Mouse (Mus musculus) hindbrain, embryonic 16.5 days (tissue): ENCODE measurements around the gene Eid1. TPM values are rescaled to one million over a fixed set of nuclear protein-coding genes. Genes with fewer than 3 reads are reported as not detected.

Source experiments
- ATAC-seq: fragments of 200-750 bp; cut with Nextera tagmentation; 2 replicates; pipeline ENCODE4 v1.8.0; 2017; ENCODE audit warnings: moderate TSS enrichment, moderate library complexity
- H3K27ac ChIP-seq: fragments of 300-500 bp; sonication (generic); 2 replicates; pipeline ENCODE4 v1.5.1; 2014; ENCODE audit warnings: low read depth, mild to moderate bottlenecking, control low read depth, low read length, moderate library complexity
- H3K27me3 ChIP-seq: fragments of 300-500 bp; sonication (generic); replicated peaks from 2 replicates; pipeline ENCODE4 v1.6.1; 2014; ENCODE audit warnings: low read length; ENCODE audit not compliant: control insufficient read depth, insufficient read depth
- H3K36me3 ChIP-seq: fragments of 300-500 bp; sonication (generic); 2 replicates; pipeline ENCODE4 v1.6.1; 2014; ENCODE audit warnings: mild to moderate bottlenecking, low read length, moderate library complexity, mixed read lengths; ENCODE audit not compliant: control insufficient read depth, insufficient read depth
- H3K4me1 ChIP-seq: fragments of 300-500 bp; sonication (generic); 2 replicates; pipeline ENCODE4 v1.6.1; 2014; ENCODE audit warnings: low read depth, low read length; ENCODE audit not compliant: control insufficient read depth, insufficient read depth
- H3K4me2 ChIP-seq: fragments of 300-500 bp; sonication (generic); 2 replicates; pipeline ENCODE4 v1.6.1; 2014; ENCODE audit warnings: mild to moderate bottlenecking, low read length, control low read depth, moderate library complexity
- H3K4me3 ChIP-seq: fragments of 300-500 bp; sonication (generic); 2 replicates; pipeline ENCODE4 v1.5.1; 2014; ENCODE audit warnings: mild to moderate bottlenecking, low read length, control low read depth, moderate library complexity
- H3K9ac ChIP-seq: fragments of 300-500 bp; sonication (generic); 2 replicates; pipeline ENCODE4 v1.6.1; 2014; ENCODE audit warnings: low read depth, mild to moderate bottlenecking, control low read depth, low read length, moderate library complexity
- H3K9me3 ChIP-seq: fragments of 300-500 bp; sonication (generic); 2 replicates; pipeline ENCODE4 v1.6.1; 2014; ENCODE audit warnings: mild to moderate bottlenecking, low read length, moderate library complexity; ENCODE audit not compliant: control insufficient read depth
- WGBS: fragments of 180-500 bp; shearing (Covaris S2); extraction: QIAGEN DNeasy Blood & Tissue Kit; methylation state at CpG from one replicate; pipeline ENCODE4 v1.1.7; 2014; 5-methylcytosine and 5-hydroxymethylcytosine counted together
- polyA plus RNA-seq: library from polyadenylated mRNA; unstranded; fragments of >200 nt; fragmentation: Nextera tagmentation; extraction: Ambion mirVana; gene quantifications from 2 replicates; pipeline ENCODE4 v1.2.1, GENCODE M21; 2015

Eid1 gene
- polyA plus RNA-seq, 1 experiment from 2014 or later, result 390 TPM

DNA sequence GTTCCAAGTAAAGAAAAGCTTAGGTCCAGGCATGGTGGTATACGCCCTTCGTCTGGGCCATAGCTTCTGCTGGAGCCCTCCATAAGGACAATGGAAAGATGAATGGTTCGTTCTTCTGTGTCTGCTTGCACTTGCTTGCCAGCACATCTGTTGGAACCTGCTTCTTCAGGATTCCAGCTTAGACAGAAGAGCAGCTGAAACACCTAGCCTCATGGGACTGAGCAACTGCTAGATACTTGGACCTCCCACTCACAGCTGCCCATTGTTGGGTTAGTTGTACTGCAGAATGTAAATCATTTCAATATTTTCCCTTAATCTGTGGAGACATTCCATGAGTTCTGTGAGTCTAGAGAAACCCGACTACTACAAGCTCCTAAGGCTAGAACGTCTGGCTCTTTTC is 22.9 kb upstream of the Eid1 start:
- Histone ChIP-seq H3K36me3 (no peaks in the 10 kb centered on the region), H3K9me3 (no peaks in the 10 kb centered on the region), H3K4me3 (no peak overlapping the region), H3K9ac (no peak overlapping the region), H3K4me2 (no peak overlapping the region), H3K4me1 (no peaks in the 10 kb centered on the region), H3K27me3 (no peaks in the 10 kb centered on the region), H3K27ac (no peak overlapping the region)
- 89% methylated on average over 5 of the region's 5 CpGs for WGBS
- no peak for ATAC-seq

DNA sequence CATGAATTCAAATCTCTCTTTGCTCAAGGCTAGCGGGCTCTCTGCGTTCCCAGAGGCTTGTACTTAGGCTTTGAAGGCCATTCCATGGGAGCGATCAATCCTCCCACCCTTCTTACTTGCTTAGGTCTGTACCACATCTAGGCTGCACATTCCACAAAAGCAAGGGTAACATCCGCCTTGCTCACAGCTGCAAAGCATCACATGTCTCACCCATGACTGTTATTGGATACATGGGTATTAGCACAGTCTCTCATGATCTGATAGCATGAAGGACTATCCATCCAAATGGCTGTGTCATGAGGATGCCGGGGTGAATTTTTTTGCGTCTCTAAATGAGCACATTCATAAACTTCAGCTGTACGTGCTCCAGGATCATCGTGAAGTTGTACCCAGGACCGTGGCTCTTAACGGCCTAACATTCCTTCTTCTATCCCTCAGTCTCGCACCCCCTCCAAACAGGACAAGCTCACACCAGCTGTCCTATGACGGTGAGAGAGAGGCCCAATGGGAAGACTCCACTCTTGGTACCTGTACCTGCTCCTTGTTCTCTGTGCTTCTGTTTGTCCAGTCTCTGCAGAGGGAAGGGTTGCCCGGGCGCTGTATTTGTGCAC is 22.0 kb upstream of the Eid1 start:
- no peaks in the 10 kb centered on the region for H3K27me3 ChIP-seq
- H3K9ac ChIP-seq, result no peak overlapping the region
- no peaks in the 10 kb centered on the region for H3K4me1 ChIP-seq
- H3K27ac ChIP-seq, result no peak overlapping the region
- H3K4me3 ChIP-seq, result no peak overlapping the region
- no peaks in the 10 kb centered on the region for H3K36me3 ChIP-seq
- ATAC-seq, result no peak
- no peak overlapping the region for H3K4me2 ChIP-seq
- WGBS, result 94% methylated on average over 14 of the region's 14 CpGs
- H3K9me3 ChIP-seq, result no peaks in the 10 kb centered on the region

DNA sequence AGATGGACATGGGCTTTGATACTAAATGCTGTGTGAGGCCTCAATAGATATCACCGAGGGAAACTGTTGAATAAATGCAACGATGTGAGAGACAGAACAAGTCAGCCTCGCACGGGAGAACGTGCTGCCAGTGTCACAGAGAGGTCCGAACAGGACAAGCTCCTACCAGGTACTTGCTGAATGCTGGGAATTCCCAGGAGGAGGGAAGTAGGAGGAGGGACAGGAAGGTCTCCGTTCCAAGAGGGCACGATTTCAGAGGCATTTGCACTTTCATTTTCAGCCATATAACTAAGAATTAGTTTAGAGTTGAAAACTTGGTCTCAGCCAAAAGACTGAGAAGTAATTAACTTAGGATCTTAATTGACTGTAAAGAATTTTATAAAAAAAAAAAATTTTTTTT is 21.3 kb upstream of the Eid1 start:
- no peaks in the 10 kb centered on the region for H3K4me1 ChIP-seq
- ATAC-seq, result no peak
- H3K4me3 ChIP-seq, result no peak overlapping the region
- 51% methylated on average over 8 of the region's 8 CpGs for WGBS
- no peak overlapping the region for H3K9ac ChIP-seq
- no peaks in the 10 kb centered on the region for H3K36me3 ChIP-seq
- no peak overlapping the region for H3K4me2 ChIP-seq
- no peak overlapping the region for H3K27ac ChIP-seq
- no peaks in the 10 kb centered on the region for H3K27me3 ChIP-seq
- H3K9me3 ChIP-seq, result no peaks in the 10 kb centered on the region

DNA sequence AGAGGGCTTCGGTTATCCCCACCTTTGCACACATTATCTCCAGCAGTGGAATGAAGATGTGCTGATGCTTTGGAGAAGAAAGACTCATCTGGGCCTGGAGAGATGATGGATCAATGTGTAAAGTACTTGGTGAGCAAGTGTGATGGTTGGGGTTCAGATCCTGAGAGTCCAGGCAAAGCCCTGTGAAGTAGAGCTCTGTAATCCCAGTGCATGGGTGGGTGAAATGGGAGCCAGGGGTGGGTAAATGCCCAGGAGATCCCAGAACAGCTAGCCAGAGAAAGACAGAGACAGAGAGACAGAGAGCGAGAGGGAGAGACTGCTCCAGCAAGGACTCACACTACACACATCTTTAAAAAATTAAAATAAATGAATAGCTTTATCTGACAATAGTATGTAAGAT is 19.6 kb upstream of the Eid1 start:
- H3K36me3 ChIP-seq, result no peaks in the 10 kb centered on the region
- no peak for ATAC-seq
- no peak overlapping the region for H3K4me2 ChIP-seq
- WGBS, result 90% methylated on average over 2 of the region's 2 CpGs
- no peak overlapping the region for H3K27ac ChIP-seq
- H3K27me3 ChIP-seq, result no peaks in the 10 kb centered on the region
- no peaks in the 10 kb centered on the region for H3K9me3 ChIP-seq
- no peak overlapping the region for H3K4me3 ChIP-seq
- H3K4me1 ChIP-seq, result no peaks in the 10 kb centered on the region
- no peak overlapping the region for H3K9ac ChIP-seq

DNA sequence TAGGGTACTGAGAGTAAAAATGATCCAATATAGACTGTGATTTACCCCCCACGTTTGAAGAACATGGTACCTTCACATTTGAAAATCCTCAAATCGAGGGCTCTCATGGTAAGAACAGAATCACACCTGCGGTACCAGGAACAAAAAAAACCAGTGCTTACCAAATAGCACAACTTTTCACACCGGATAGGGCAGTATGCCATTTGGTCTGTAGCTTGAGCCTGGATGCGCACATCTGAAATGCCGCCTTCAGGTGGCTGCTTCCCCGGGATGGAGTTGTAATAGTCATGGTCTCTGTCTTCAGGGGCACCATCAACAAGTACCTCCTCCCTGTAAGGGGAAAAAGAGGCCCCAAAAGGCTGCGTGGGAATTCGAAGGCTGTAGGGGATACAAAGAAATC is 17.5 kb upstream of the Eid1 start:
- Histone ChIP-seq H3K36me3 (no peaks in the 10 kb centered on the region), H3K27me3 (no peaks in the 10 kb centered on the region), H3K9ac (no peak overlapping the region), H3K4me1 (peaks cover under 1% of the 10 kb centered on the region), H3K27ac (no peak overlapping the region), H3K9me3 (no peaks in the 10 kb centered on the region), H3K4me2 (no peak overlapping the region), H3K4me3 (no peak overlapping the region)
- 95% methylated on average over 9 of the region's 9 CpGs for WGBS
- ATAC-seq, result no peak

DNA sequence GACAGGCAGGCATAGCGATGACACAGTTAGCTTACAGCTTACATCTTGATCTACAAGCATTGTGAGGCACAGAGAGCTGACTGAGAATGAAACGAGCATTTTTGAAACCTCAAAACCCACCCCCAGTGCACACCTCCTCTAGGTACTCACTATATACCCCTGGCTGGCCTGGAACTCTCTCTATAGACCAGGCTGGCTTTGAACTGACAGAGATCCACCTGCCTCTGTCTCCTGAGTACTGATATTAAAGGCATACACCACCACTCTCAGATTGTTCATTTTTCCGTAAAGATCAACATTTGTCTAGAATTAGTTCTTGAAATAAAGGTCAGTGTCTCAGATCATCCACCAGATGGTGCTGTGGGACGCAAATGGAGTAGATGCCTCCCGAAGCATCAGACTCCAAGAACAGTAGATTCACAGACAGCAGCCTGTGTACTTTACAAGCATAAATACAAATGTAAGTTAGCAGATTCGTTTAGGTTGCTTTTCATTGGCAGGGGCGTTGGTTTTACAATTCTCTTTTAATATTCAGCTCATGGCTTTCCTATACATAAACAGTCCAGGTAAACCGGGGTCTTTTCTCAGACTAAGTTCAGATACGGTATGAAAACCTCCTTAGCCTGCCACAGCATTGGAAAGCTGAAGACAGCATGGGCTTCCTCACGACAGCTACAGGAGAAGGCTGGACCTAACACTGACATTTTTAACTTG is 12.9 kb upstream of the Eid1 start:
- H3K9ac ChIP-seq, result peak overlapping the region; percentile 46
- no peak overlapping the region for H3K27ac ChIP-seq
- ATAC-seq, result peak; percentile 90
- peak overlapping the region; percentile 47 for H3K4me2 ChIP-seq
- 14% methylated on average over 10 of the region's 10 CpGs for WGBS
- H3K27me3 ChIP-seq, result no peaks in the 10 kb centered on the region
- no peaks in the 10 kb centered on the region for H3K36me3 ChIP-seq
- H3K4me1 ChIP-seq, result peaks cover 5% of the 10 kb centered on the region
- H3K4me3 ChIP-seq, result peak overlapping the region; percentile 20
- no peaks in the 10 kb centered on the region for H3K9me3 ChIP-seq

DNA sequence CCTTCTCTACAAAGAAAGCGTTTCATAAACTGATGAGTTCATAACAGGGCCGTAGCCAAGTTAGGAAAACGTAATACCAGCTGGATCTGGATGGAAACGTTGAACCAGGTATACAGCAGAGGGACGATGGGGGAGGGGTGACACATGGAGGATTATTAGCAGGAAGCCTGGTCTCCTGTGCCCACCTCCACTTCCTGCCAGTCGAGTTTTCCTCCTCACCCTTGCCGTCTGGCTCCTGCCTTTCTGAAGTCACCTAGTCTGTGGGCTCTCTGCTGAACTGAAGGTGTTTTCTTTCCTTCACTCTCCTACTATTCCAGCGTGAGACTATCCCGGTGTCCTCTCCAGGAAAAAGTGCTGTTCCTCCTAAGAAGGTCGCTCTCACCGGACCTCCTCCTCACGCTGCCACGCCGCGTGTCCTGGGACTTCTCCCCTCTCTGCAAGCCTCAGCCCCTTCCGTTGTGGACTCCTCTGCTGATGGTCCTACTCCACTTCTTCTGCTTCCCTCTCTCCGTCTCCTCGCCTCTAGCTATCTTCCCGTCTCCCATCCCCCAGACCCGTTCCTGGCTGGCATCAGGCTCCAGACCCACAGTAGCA is 12.3 kb upstream of the Eid1 start:
- ATAC-seq, result peak; percentile 41
- peak overlapping the region; percentile 46 for H3K9ac ChIP-seq
- 45% methylated on average over 20 of the region's 20 CpGs for WGBS

DNA sequence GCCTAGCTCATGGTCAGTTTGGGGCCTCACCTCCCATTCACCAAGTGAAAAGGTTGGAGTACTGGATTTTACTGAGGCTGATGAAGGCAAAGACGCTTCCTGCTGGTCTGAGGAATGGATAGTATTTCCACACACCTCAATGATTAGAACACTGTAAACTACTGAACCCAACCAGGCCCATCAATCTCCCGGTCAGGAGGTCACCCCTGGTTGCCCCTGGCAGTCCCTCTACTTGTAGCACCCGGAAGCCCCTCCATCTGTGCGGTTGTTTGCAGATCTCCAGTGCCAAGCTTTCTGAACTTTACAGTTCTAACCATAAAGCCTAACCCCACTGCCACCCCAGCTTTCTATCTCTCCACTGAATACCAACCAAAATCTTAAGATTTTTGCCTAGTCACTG is 11.7 kb upstream of the Eid1 start:
- H3K27me3 ChIP-seq, result no peaks in the 10 kb centered on the region
- no peak for ATAC-seq
- H3K4me2 ChIP-seq, result peak overlapping the region; percentile 47
- WGBS, result 69% methylated on average over 4 of the region's 4 CpGs
- no peaks in the 10 kb centered on the region for H3K36me3 ChIP-seq
- peak overlapping the region; percentile 46; the same call in 1 of the 2 replicates for H3K9ac ChIP-seq
- H3K27ac ChIP-seq, result no peak overlapping the region
- H3K4me3 ChIP-seq, result no peak overlapping the region; the same call in 1 of the 2 replicates
- H3K9me3 ChIP-seq, result no peaks in the 10 kb centered on the region
- H3K4me1 ChIP-seq, result peaks cover 5% of the 10 kb centered on the region

More for the DNA sequence above, 12.3 kb upstream of the Eid1 start:
- no peak overlapping the region for H3K27ac ChIP-seq
- H3K4me1 ChIP-seq, result peaks cover 5% of the 10 kb centered on the region
- peak overlapping the region; percentile 47 for H3K4me2 ChIP-seq
- no peaks in the 10 kb centered on the region for H3K27me3 ChIP-seq
- no peaks in the 10 kb centered on the region for H3K9me3 ChIP-seq
- peak overlapping the region; percentile 20 for H3K4me3 ChIP-seq
- no peaks in the 10 kb centered on the region for H3K36me3 ChIP-seq

DNA sequence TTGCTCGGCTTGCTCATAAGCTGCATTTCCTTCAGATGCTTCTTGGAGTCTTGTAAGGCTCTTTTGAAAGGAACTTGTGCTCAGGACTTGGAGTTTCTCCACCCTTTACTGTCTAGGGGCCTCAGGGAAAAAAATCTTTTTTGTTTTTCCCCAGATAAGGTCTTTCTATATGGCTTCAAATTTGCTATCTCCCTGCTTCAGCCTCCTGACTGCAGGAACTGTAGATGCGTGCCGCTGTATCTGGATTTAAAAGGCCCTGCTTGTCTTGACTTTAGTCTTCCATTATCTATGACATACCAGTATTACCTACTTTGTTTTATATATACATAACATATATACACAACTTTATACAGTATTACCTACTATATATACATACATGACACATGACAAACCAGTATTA is 10.4 kb upstream of the Eid1 start:
- Histone ChIP-seq H3K36me3 (no peaks in the 10 kb centered on the region), H3K9me3 (no peaks in the 10 kb centered on the region), H3K4me3 (no peak overlapping the region), H3K27me3 (no peaks in the 10 kb centered on the region), H3K4me1 (peaks cover 5% of the 10 kb centered on the region), H3K9ac (no peak overlapping the region), H3K4me2 (no peak overlapping the region), H3K27ac (no peak overlapping the region)
- WGBS, result 85% methylated on average over 3 of the region's 3 CpGs
- no peak for ATAC-seq
